Mouse (Mus musculus) liver, embryonic 13.5 days (tissue): ENCODE data around the gene H2-Q4. TPM values are rescaled to one million over a fixed set of nuclear protein-coding genes. Genes with fewer than 3 reads are reported as not detected.
A peak's percentile ranks its signal among the peaks of the same experiment; 100 is the strongest.
"Not testable (repeated sequence)": the region's sequence is repeated elsewhere in the genome, so short reads cannot be mapped to it uniquely, and the experiment has no call there.

Experiments
- ATAC-seq: fragments of 200-750 bp; cut with Nextera tagmentation; 2 replicates; pipeline ENCODE4 v1.8.0; 2017; ENCODE audit warnings: low read depth, mild to moderate bottlenecking, moderate number of reproducible peaks, moderate library complexity
- DNase-seq: peaks from one replicate; pipeline ENCODE4 v3.0.0; 2022
- H3K27ac ChIP-seq: fragments of 300-500 bp; sonication (generic); 2 replicates; pipeline ENCODE4 v1.5.1; 2015; ENCODE audit warnings: moderate library complexity, mild to moderate bottlenecking, inconsistent platforms
- H3K27me3 ChIP-seq: fragments of 300-500 bp; sonication (generic); 2 replicates; pipeline ENCODE4 v1.6.1; 2015; ENCODE audit warnings: mild to moderate bottlenecking, inconsistent platforms
- H3K36me3 ChIP-seq: fragments of 300-500 bp; sonication (generic); 2 replicates; pipeline ENCODE4 v1.6.1; 2015; ENCODE audit warnings: mild to moderate bottlenecking, inconsistent platforms
- H3K4me1 ChIP-seq: fragments of 300-500 bp; sonication (generic); replicated peaks from 2 replicates; pipeline ENCODE4 v1.6.1; 2015; ENCODE audit warnings: inconsistent platforms
- H3K4me2 ChIP-seq: fragments of 300-500 bp; sonication (generic); 2 replicates; pipeline ENCODE4 v1.6.1; 2015; ENCODE audit warnings: inconsistent platforms, mild to moderate bottlenecking, moderate library complexity
- H3K4me3 ChIP-seq: fragments of 300-500 bp; sonication (generic); replicated peaks from 2 replicates; pipeline ENCODE4 v1.5.1; 2015; ENCODE audit warnings: mild to moderate bottlenecking, inconsistent platforms
- H3K9ac ChIP-seq: fragments of 300-500 bp; sonication (generic); 2 replicates; pipeline ENCODE4 v1.6.1; 2015; ENCODE audit warnings: mild to moderate bottlenecking, inconsistent platforms
- H3K9me3 ChIP-seq: fragments of 300-500 bp; sonication (generic); replicated peaks from 2 replicates; pipeline ENCODE4 v1.6.1; 2016; ENCODE audit warnings: inconsistent platforms
- WGBS: fragments of 180-500 bp; shearing (Covaris S2); methylation state at CpG from one replicate; pipeline ENCODE4 v1.1.7; 2015; ENCODE audit not compliant: insufficient replicate concordance; 5-methylcytosine and 5-hydroxymethylcytosine counted together
- polyA plus RNA-seq: library from polyadenylated mRNA; unstranded; fragments of >200 nt; fragmentation: Nextera tagmentation; extraction: Ambion mirVana; gene quantifications from 2 replicates; pipeline ENCODE4 v1.2.1, GENCODE M21; 2015

Gene H2-Q4
- polyA plus RNA-seq, 1 experiment from 2014 or later: 2.0 TPM

- H3K9ac ChIP-seq, H3K9me3 ChIP-seq, ATAC-seq: not testable (repeated sequence)
Measured at GRCm38 (mm10) chr17:35421331-35421730, 41.9 kb downstream of the H2-Q4 start.

GRCm38 (mm10) chr17:35422360-35422759, 42.9 kb downstream of the H2-Q4 start:
- 76% methylated on average over 5 of the region's 5 CpGs for WGBS
- H3K27me3 ChIP-seq: peaks cover 43% of the 10 kb centered on the region
- DNase-seq, H3K4me3 ChIP-seq, H3K9me3 ChIP-seq, H3K4me2 ChIP-seq, H3K27ac ChIP-seq, H3K4me1 ChIP-seq, H3K36me3 ChIP-seq, H3K9ac ChIP-seq, ATAC-seq: not testable (repeated sequence)

More at GRCm38 (mm10) chr17:35421331-35421730, 41.9 kb downstream of the H2-Q4 start:
- not testable (repeated sequence) for H3K4me3 ChIP-seq, H3K36me3 ChIP-seq, H3K4me1 ChIP-seq, H3K4me2 ChIP-seq, H3K27ac ChIP-seq, DNase-seq
- 70% methylated on average over 4 of the region's 4 CpGs for WGBS
- H3K27me3 ChIP-seq: peaks cover 40% of the 10 kb centered on the region

- DNase-seq: not testable (repeated sequence)
- peaks cover 43% of the 10 kb centered on the region for H3K27me3 ChIP-seq
Measured at GRCm38 (mm10) chr17:35423131-35423810, 43.9 kb downstream of the H2-Q4 start.

GRCm38 (mm10) chr17:35424106-35424505, 44.7 kb downstream of the H2-Q4 start:
- ATAC-seq: not testable (repeated sequence)

More at GRCm38 (mm10) chr17:35423131-35423810, 43.9 kb downstream of the H2-Q4 start:
- 38% methylated on average over 3 of the region's 3 CpGs for WGBS
- H3K27ac ChIP-seq, H3K9ac ChIP-seq, H3K9me3 ChIP-seq, H3K36me3 ChIP-seq, H3K4me3 ChIP-seq, H3K4me2 ChIP-seq, ATAC-seq, H3K4me1 ChIP-seq: not testable (repeated sequence)

GRCm38 (mm10) chr17:35424624-35425416, 45.4 kb downstream of the H2-Q4 start, which contains the start of gene H2-Q6:
Gene H2-Q6, plus strand, starts transcription at chr17:35424850.
- Histone ChIP-seq H3K27me3 (peaks cover 47% of the 10 kb centered on the region), H3K9ac (peak within 1 kb of the TSS; percentile 47; the same call in 1 of the 2 replicates), H3K4me2 (peak within 1 kb of the TSS; percentile 51), H3K4me3 (peak within 1 kb of the TSS; percentile 39)
- peak; percentile 79 for ATAC-seq
- H3K27ac ChIP-seq, H3K36me3 ChIP-seq, H3K4me1 ChIP-seq, DNase-seq, H3K9me3 ChIP-seq: not testable (repeated sequence)
- 4% methylated on average over 62 of the region's 66 CpGs for WGBS

More at GRCm38 (mm10) chr17:35424106-35424505, 44.7 kb downstream of the H2-Q4 start:
- H3K27ac ChIP-seq, H3K9me3 ChIP-seq, H3K4me1 ChIP-seq, H3K4me3 ChIP-seq, H3K36me3 ChIP-seq, DNase-seq, H3K9ac ChIP-seq, H3K4me2 ChIP-seq: not testable (repeated sequence)
- 51% methylated on average over 3 of the region's 3 CpGs for WGBS
- peaks cover 43% of the 10 kb centered on the region for H3K27me3 ChIP-seq

GRCm38 (mm10) chr17:35425474-35425873, 46.1 kb downstream of the H2-Q4 start:
- not testable (repeated sequence) for H3K9me3 ChIP-seq, H3K36me3 ChIP-seq, H3K4me1 ChIP-seq, DNase-seq, H3K9ac ChIP-seq, H3K27ac ChIP-seq
- H3K4me2 ChIP-seq: peak overlapping the region; percentile 51
- peak; percentile 32; the same call in 1 of the 2 replicates for ATAC-seq
- 16% methylated on average over 28 of the region's 28 CpGs for WGBS
- peaks cover 41% of the 10 kb centered on the region for H3K27me3 ChIP-seq
- peak overlapping the region; percentile 39 for H3K4me3 ChIP-seq

- DNase-seq, H3K9ac ChIP-seq, H3K36me3 ChIP-seq, ATAC-seq, H3K9me3 ChIP-seq, H3K27ac ChIP-seq, H3K4me3 ChIP-seq, H3K4me1 ChIP-seq, H3K4me2 ChIP-seq: not testable (repeated sequence)
- WGBS: 56% methylated on average over 6 of the region's 6 CpGs
- peaks cover 28% of the 10 kb centered on the region for H3K27me3 ChIP-seq
Measured at GRCm38 (mm10) chr17:35428883-35429282, 49.5 kb downstream of the H2-Q4 start.

- ATAC-seq, H3K27ac ChIP-seq, H3K36me3 ChIP-seq, H3K4me1 ChIP-seq, DNase-seq, H3K9ac ChIP-seq, H3K4me2 ChIP-seq, H3K9me3 ChIP-seq, H3K4me3 ChIP-seq: not testable (repeated sequence)
- 60% methylated on average over 6 of the region's 6 CpGs for WGBS
- H3K27me3 ChIP-seq: peaks cover 14% of the 10 kb centered on the region
Measured at GRCm38 (mm10) chr17:35430671-35431070, 51.3 kb downstream of the H2-Q4 start.

GRCm38 (mm10) chr17:35432167-35432566, 52.8 kb downstream of the H2-Q4 start:
- DNase-seq, H3K36me3 ChIP-seq, H3K27me3 ChIP-seq, H3K27ac ChIP-seq, H3K9me3 ChIP-seq, H3K4me1 ChIP-seq, ATAC-seq, H3K9ac ChIP-seq, H3K4me2 ChIP-seq, H3K4me3 ChIP-seq: not testable (repeated sequence)
- 49% methylated on average over 3 of the region's 3 CpGs for WGBS

- H3K4me2 ChIP-seq, DNase-seq, H3K4me1 ChIP-seq, ATAC-seq, H3K27ac ChIP-seq, H3K9me3 ChIP-seq, H3K9ac ChIP-seq, H3K4me3 ChIP-seq, H3K36me3 ChIP-seq: not testable (repeated sequence)
- H3K27me3 ChIP-seq: peaks cover 24% of the 10 kb centered on the region
- WGBS: 9% methylated on average over 8 of the region's 8 CpGs
Measured at GRCm38 (mm10) chr17:35434836-35435235, 55.4 kb downstream of the H2-Q4 start.
